Mouse (Mus musculus): Measurements from ENCODE around the gene Tnfaip8l3.

DNA sequence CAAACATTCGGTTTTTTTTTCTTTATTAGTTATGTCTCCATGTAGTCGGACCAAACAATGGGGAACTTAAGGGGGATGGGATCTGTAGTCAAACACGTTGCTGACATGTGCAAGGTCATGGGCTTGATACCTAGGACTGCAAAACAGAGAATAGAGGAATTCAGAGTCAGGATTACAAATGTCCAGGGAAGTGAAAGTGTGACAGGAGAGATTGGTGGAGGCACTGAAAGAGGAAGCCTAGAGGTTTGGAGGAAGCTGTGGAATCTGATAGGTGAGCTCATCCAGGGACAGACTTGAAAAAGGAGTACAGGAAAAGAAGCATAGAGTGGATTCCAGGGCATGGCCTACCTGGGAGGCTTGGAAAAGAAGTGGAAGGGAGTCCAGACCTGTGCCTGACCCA, 16.1 kb upstream of the Tnfaip8l3 start:
- TF ChIP-seq CTCF (IDR thresholded peaks at IDR 0.05; ENCODE audit: low read depth) (no peak), EP300 (IDR thresholded peaks at IDR 0.05; ENCODE audit: low read depth) (no peak)
